Mouse (Mus musculus): ENCODE data around the gene Btbd3. TPM values are rescaled to one million over a fixed set of nuclear protein-coding genes. Genes with fewer than 3 reads are reported as not detected.

Btbd3 gene
- polyA plus RNA-seq, 1 experiment from 2014 or later = 14.2 TPM

- Histone ChIP-seq H3K27ac (replicated peaks in 1 of 2; ENCODE audit: control insufficient read depth in 1 of 2, insufficient read depth in 1 of 2, low read depth in 2 of 2, low read length in 2 of 2) (no peak overlapping the region), H3K36me3 (ENCODE audit: control insufficient read depth, insufficient read depth, low read length) (no peaks in the 10 kb centered on the region), H3K27me3 (ENCODE audit: control insufficient read depth, insufficient read depth, low read length) (no peaks in the 10 kb centered on the region), H3K9me3 (ENCODE audit: control insufficient read depth, low read length) (no peaks in the 10 kb centered on the region), H3K4me3 (ENCODE audit: control insufficient read depth in 1 of 2, insufficient read depth in 1 of 2, low read depth in 1 of 2, low read length in 2 of 2) (no peak overlapping the region), H3K4me2 (ENCODE audit: low read length) (no peak overlapping the region), H3K4me1 (ENCODE audit: control insufficient read depth in 2 of 2, insufficient read depth in 2 of 2, low read length in 2 of 2) (peaks cover 19 to 48% of the 10 kb centered on the region in 2 experiments), H3K9ac (ENCODE audit: low read length) (peak overlapping the region; percentile 44; the same call in 1 of the 2 replicates)
- no peak for ATAC-seq (ENCODE audit: insufficient number of reproducible peaks, insufficient read depth, low FRiP score, low read depth)
- 42% methylated on average over 4 of the region's 4 CpGs for WGBS
Measured at GRCm38 (mm10) chr2:138267852-138268513, 11.6 kb downstream of the Btbd3 start.

GRCm38 (mm10) chr2:138269330-138269729 lies 13.0 kb downstream of the Btbd3 start:
- H3K27me3 ChIP-seq (ENCODE audit: control insufficient read depth, insufficient read depth, low read length) = no peaks in the 10 kb centered on the region
- H3K4me3 ChIP-seq (ENCODE audit: control insufficient read depth in 1 of 2, insufficient read depth in 1 of 2, low read depth in 1 of 2, low read length in 2 of 2) = no peak overlapping the region
- peaks cover 19 to 45% of the 10 kb centered on the region in 2 experiments for H3K4me1 ChIP-seq (ENCODE audit: control insufficient read depth in 2 of 2, insufficient read depth in 2 of 2, low read length in 2 of 2)
- no peak overlapping the region for H3K9ac ChIP-seq (ENCODE audit: low read length)
- no peak for ATAC-seq (ENCODE audit: insufficient number of reproducible peaks, insufficient read depth, low FRiP score, low read depth)
- no peak overlapping the region for H3K27ac ChIP-seq (replicated peaks in 1 of 2; ENCODE audit: control insufficient read depth in 1 of 2, insufficient read depth in 1 of 2, low read depth in 2 of 2, low read length in 2 of 2)
- H3K9me3 ChIP-seq (ENCODE audit: control insufficient read depth, low read length) = no peaks in the 10 kb centered on the region
- H3K36me3 ChIP-seq (ENCODE audit: control insufficient read depth, insufficient read depth, low read length) = no peaks in the 10 kb centered on the region
- H3K4me2 ChIP-seq (ENCODE audit: low read length) = no peak overlapping the region

GRCm38 (mm10) chr2:138273404-138274073 lies 17.2 kb downstream of the Btbd3 start:
- no peak overlapping the region for H3K27ac ChIP-seq (replicated peaks in 1 of 2; ENCODE audit: control insufficient read depth in 1 of 2, insufficient read depth in 1 of 2, low read depth in 2 of 2, low read length in 2 of 2)
- peaks cover 4 to 29% of the 10 kb centered on the region in 2 experiments for H3K4me1 ChIP-seq (ENCODE audit: control insufficient read depth in 2 of 2, insufficient read depth in 2 of 2, low read length in 2 of 2)
- H3K4me3 ChIP-seq (ENCODE audit: control insufficient read depth in 1 of 2, insufficient read depth in 1 of 2, low read depth in 1 of 2, low read length in 2 of 2) = no peak overlapping the region
- ATAC-seq (ENCODE audit: insufficient number of reproducible peaks, insufficient read depth, low FRiP score, low read depth) = no peak
- H3K9me3 ChIP-seq (ENCODE audit: control insufficient read depth, low read length) = no peaks in the 10 kb centered on the region
- H3K27me3 ChIP-seq (ENCODE audit: control insufficient read depth, insufficient read depth, low read length) = no peaks in the 10 kb centered on the region
- H3K4me2 ChIP-seq (ENCODE audit: low read length) = no peak overlapping the region
- no peaks in the 10 kb centered on the region for H3K36me3 ChIP-seq (ENCODE audit: control insufficient read depth, insufficient read depth, low read length)
- H3K9ac ChIP-seq (ENCODE audit: low read length) = no peak overlapping the region
- WGBS = 73% methylated on average over 9 of the region's 9 CpGs

GRCm38 (mm10) chr2:138274086-138274485 lies 17.7 kb downstream of the Btbd3 start:
- Histone ChIP-seq H3K36me3 (ENCODE audit: control insufficient read depth, insufficient read depth, low read length) (no peaks in the 10 kb centered on the region), H3K9ac (ENCODE audit: low read length) (no peak overlapping the region), H3K27ac (replicated peaks in 1 of 2; ENCODE audit: control insufficient read depth in 1 of 2, insufficient read depth in 1 of 2, low read depth in 2 of 2, low read length in 2 of 2) (no peak overlapping the region), H3K4me2 (ENCODE audit: low read length) (no peak overlapping the region), H3K4me3 (ENCODE audit: control insufficient read depth in 1 of 2, insufficient read depth in 1 of 2, low read depth in 1 of 2, low read length in 2 of 2) (no peak overlapping the region), H3K9me3 (ENCODE audit: control insufficient read depth, low read length) (no peaks in the 10 kb centered on the region), H3K27me3 (ENCODE audit: control insufficient read depth, insufficient read depth, low read length) (no peaks in the 10 kb centered on the region), H3K4me1 (ENCODE audit: control insufficient read depth in 2 of 2, insufficient read depth in 2 of 2, low read length in 2 of 2) (peaks cover 6 to 26% of the 10 kb centered on the region in 2 experiments)
- WGBS = 83% methylated on average over 5 of the region's 5 CpGs
- ATAC-seq (ENCODE audit: insufficient number of reproducible peaks, insufficient read depth, low FRiP score, low read depth) = no peak

- Histone ChIP-seq H3K9me3 (ENCODE audit: control insufficient read depth, low read length) (no peaks in the 10 kb centered on the region), H3K27ac (replicated peaks in 1 of 2; ENCODE audit: control insufficient read depth in 1 of 2, insufficient read depth in 1 of 2, low read depth in 2 of 2, low read length in 2 of 2) (peak overlapping the region; percentile 87 to 89), H3K4me3 (ENCODE audit: control insufficient read depth in 1 of 2, insufficient read depth in 1 of 2, low read depth in 1 of 2, low read length in 2 of 2) (peak overlapping the region; percentile 49 to 57), H3K36me3 (ENCODE audit: control insufficient read depth, insufficient read depth, low read length) (peaks cover 16% of the 10 kb centered on the region), H3K9ac (ENCODE audit: low read length) (peak overlapping the region; percentile 70), H3K4me1 (ENCODE audit: control insufficient read depth in 2 of 2, insufficient read depth in 2 of 2, low read length in 2 of 2) (peaks cover 9 to 36% of the 10 kb centered on the region in 2 experiments), H3K4me2 (ENCODE audit: low read length) (peak overlapping the region; percentile 70), H3K27me3 (ENCODE audit: control insufficient read depth, insufficient read depth, low read length) (no peaks in the 10 kb centered on the region)
- 11% methylated on average over 17 of the region's 17 CpGs for WGBS
- peak; percentile 87 for ATAC-seq (ENCODE audit: insufficient number of reproducible peaks, insufficient read depth, low FRiP score, low read depth)
Measured at GRCm38 (mm10) chr2:138277842-138278691, 21.7 kb downstream of the Btbd3 start.

GRCm38 (mm10) chr2:138278853-138279640 lies 22.7 kb downstream of the Btbd3 start:
- peak overlapping the region; percentile 49 to 57 for H3K4me3 ChIP-seq (ENCODE audit: control insufficient read depth in 1 of 2, insufficient read depth in 1 of 2, low read depth in 1 of 2, low read length in 2 of 2)
- peak overlapping the region; percentile 87 to 89 for H3K27ac ChIP-seq (replicated peaks in 1 of 2; ENCODE audit: control insufficient read depth in 1 of 2, insufficient read depth in 1 of 2, low read depth in 2 of 2, low read length in 2 of 2)
- H3K4me2 ChIP-seq (ENCODE audit: low read length) = peak overlapping the region; percentile 70
- no peak for ATAC-seq (ENCODE audit: insufficient number of reproducible peaks, insufficient read depth, low FRiP score, low read depth)
- WGBS = 43% methylated on average over 15 of the region's 15 CpGs
- peaks cover 26% of the 10 kb centered on the region for H3K36me3 ChIP-seq (ENCODE audit: control insufficient read depth, insufficient read depth, low read length)
- no peaks in the 10 kb centered on the region for H3K27me3 ChIP-seq (ENCODE audit: control insufficient read depth, insufficient read depth, low read length)
- H3K4me1 ChIP-seq (ENCODE audit: control insufficient read depth in 2 of 2, insufficient read depth in 2 of 2, low read length in 2 of 2) = peaks cover 9 to 31% of the 10 kb centered on the region in 2 experiments
- no peaks in the 10 kb centered on the region for H3K9me3 ChIP-seq (ENCODE audit: control insufficient read depth, low read length)
- peak overlapping the region; percentile 70 for H3K9ac ChIP-seq (ENCODE audit: low read length)

- Histone ChIP-seq H3K27me3 (ENCODE audit: control insufficient read depth, insufficient read depth, low read length) (no peaks in the 10 kb centered on the region), H3K4me3 (ENCODE audit: control insufficient read depth in 1 of 2, insufficient read depth in 1 of 2, low read depth in 1 of 2, low read length in 2 of 2) (peak overlapping the region; percentile 25 to 49), H3K9me3 (ENCODE audit: control insufficient read depth, low read length) (no peaks in the 10 kb centered on the region), H3K4me2 (ENCODE audit: low read length) (peak overlapping the region; percentile 70), H3K27ac (replicated peaks in 1 of 2; ENCODE audit: control insufficient read depth in 1 of 2, insufficient read depth in 1 of 2, low read depth in 2 of 2, low read length in 2 of 2) (peak overlapping the region; percentile 6 to 89), H3K9ac (ENCODE audit: low read length) (peak overlapping the region; percentile 70), H3K4me1 (ENCODE audit: control insufficient read depth in 2 of 2, insufficient read depth in 2 of 2, low read length in 2 of 2) (peaks cover 9 to 31% of the 10 kb centered on the region in 2 experiments), H3K36me3 (ENCODE audit: control insufficient read depth, insufficient read depth, low read length) (peaks cover 31% of the 10 kb centered on the region)
- 53% methylated on average over 11 of the region's 11 CpGs for WGBS
- no peak for ATAC-seq (ENCODE audit: insufficient number of reproducible peaks, insufficient read depth, low FRiP score, low read depth)
Measured at GRCm38 (mm10) chr2:138279641-138280040, 23.3 kb downstream of the Btbd3 start.

All from heart, embryonic 14.5 days (tissue).